Mouse (Mus musculus) forebrain, embryonic 15.5 days (tissue): ENCODE measurements around the gene Rims4. TPM values are rescaled to one million over a fixed set of nuclear protein-coding genes. Genes with fewer than 3 reads are reported as not detected.

Source experiments
- ATAC-seq: fragments of 200-750 bp; cut with Nextera tagmentation; replicated peaks from 2 replicates; pipeline ENCODE4 v1.8.0; 2017; ENCODE audit warnings: mild to moderate bottlenecking, moderate TSS enrichment, moderate library complexity
- H3K27ac ChIP-seq: fragments of 300-500 bp; sonication (generic); replicated peaks from 2 replicates; pipeline ENCODE4 v1.5.1; 2015; ENCODE audit warnings: mild to moderate bottlenecking, inconsistent platforms
- H3K27me3 ChIP-seq: fragments of 300-500 bp; sonication (generic); 2 replicates; pipeline ENCODE4 v1.6.1; 2015; ENCODE audit warnings: inconsistent platforms
- H3K36me3 ChIP-seq: fragments of 300-500 bp; sonication (generic); 2 replicates; pipeline ENCODE4 v1.6.1; 2015; ENCODE audit warnings: mild to moderate bottlenecking, inconsistent platforms
- H3K4me1 ChIP-seq: fragments of 300-500 bp; sonication (generic); 2 replicates; pipeline ENCODE4 v1.6.1; 2015; ENCODE audit warnings: inconsistent platforms
- H3K4me2 ChIP-seq: fragments of 300-500 bp; sonication (generic); replicated peaks from 2 replicates; pipeline ENCODE4 v1.6.1; 2015; ENCODE audit warnings: mild to moderate bottlenecking, inconsistent platforms
- H3K4me3 ChIP-seq: fragments of 300-500 bp; sonication (generic); 2 replicates; pipeline ENCODE4 v1.5.1; 2015; ENCODE audit warnings: mild to moderate bottlenecking, inconsistent platforms
- H3K9ac ChIP-seq: fragments of 300-500 bp; sonication (generic); replicated peaks from 2 replicates; pipeline ENCODE4 v1.6.1; 2015; ENCODE audit warnings: mild to moderate bottlenecking, inconsistent platforms
- H3K9me3 ChIP-seq: fragments of 300-500 bp; sonication (generic); 2 replicates; pipeline ENCODE4 v1.6.1; 2016; ENCODE audit warnings: inconsistent platforms
- WGBS: fragments of 180-500 bp; shearing (Covaris S2); methylation state at CpG from one replicate; pipeline ENCODE4 v1.1.7; 2015; ENCODE audit warnings: mixed read lengths; 5-methylcytosine and 5-hydroxymethylcytosine counted together
- polyA plus RNA-seq: library from polyadenylated mRNA; unstranded; fragments of >200 nt; fragmentation: Nextera tagmentation; extraction: Ambion mirVana; gene quantifications from 2 replicates; pipeline ENCODE4 v1.2.1, GENCODE M21; 2015

The Rims4 gene
- polyA plus RNA-seq, 1 experiment from 2014 or later: 7.7 TPM

GRCm38 (mm10) chr2:163928464-163929200, 10.1 kb upstream of the Rims4 start:
- Histone ChIP-seq H3K27ac (no peak overlapping the region), H3K4me3 (no peak overlapping the region), H3K9ac (no peak overlapping the region), H3K36me3 (no peaks in the 10 kb centered on the region), H3K4me1 (no peaks in the 10 kb centered on the region), H3K4me2 (no peak overlapping the region), H3K27me3 (no peaks in the 10 kb centered on the region), H3K9me3 (no peaks in the 10 kb centered on the region)
- 69% methylated on average over 7 of the region's 7 CpGs for WGBS
- no peak for ATAC-seq

- H3K4me2 ChIP-seq: no peak overlapping the region
- WGBS: 93% methylated on average over 10 of the region's 10 CpGs
- H3K27me3 ChIP-seq: peaks cover 2% of the 10 kb centered on the region; the same call in 1 of the 2 replicates
- no peaks in the 10 kb centered on the region for H3K9me3 ChIP-seq
- H3K4me1 ChIP-seq: no peaks in the 10 kb centered on the region
- H3K4me3 ChIP-seq: no peak overlapping the region
- H3K27ac ChIP-seq: no peak overlapping the region
- no peak overlapping the region for H3K9ac ChIP-seq
- no peaks in the 10 kb centered on the region for H3K36me3 ChIP-seq
- no peak for ATAC-seq
These were observed 6.6 kb upstream of the Rims4 start for GRCm38 (mm10) chr2:163925044-163925443.

DNA sequence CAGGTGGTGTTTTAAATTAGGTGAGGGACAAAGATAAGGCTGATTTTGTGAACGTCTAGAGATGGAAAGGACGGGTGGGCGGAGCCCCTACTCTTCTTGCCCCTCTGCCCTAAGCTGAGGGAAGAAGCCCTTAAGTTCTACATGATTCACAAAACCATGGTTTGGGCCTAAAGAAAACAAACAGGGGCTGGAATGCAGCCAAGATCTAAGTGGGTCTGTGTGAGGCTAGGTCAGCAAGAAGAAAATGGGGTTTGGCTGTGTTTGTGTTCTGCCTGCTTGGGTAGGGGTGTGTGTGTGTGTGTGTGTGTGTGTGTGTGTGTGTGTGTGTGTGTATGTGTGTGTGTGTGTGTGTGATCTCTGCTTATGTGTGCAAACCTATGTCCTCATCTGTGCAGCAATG, 6.0 kb upstream of the Rims4 start:
- Histone ChIP-seq H3K27me3 (peaks cover 7% of the 10 kb centered on the region), H3K4me2 (no peak overlapping the region), H3K4me1 (no peaks in the 10 kb centered on the region), H3K9me3 (no peaks in the 10 kb centered on the region), H3K27ac (no peak overlapping the region), H3K9ac (no peak overlapping the region), H3K4me3 (no peak overlapping the region), H3K36me3 (no peaks in the 10 kb centered on the region)
- no peak for ATAC-seq
- 71% methylated on average over 3 of the region's 3 CpGs for WGBS

GRCm38 (mm10) chr2:163923113-163923512, 4.6 kb upstream of the Rims4 start:
- Histone ChIP-seq H3K27me3 (peaks cover 13% of the 10 kb centered on the region), H3K9ac (no peak overlapping the region), H3K4me1 (peaks cover 8% of the 10 kb centered on the region), H3K4me3 (no peak overlapping the region), H3K27ac (no peak overlapping the region), H3K9me3 (no peaks in the 10 kb centered on the region), H3K4me2 (no peak overlapping the region), H3K36me3 (no peaks in the 10 kb centered on the region)
- 54% methylated on average over 9 of the region's 9 CpGs for WGBS
- ATAC-seq: no peak

GRCm38 (mm10) chr2:163919581-163919980, 1.1 kb upstream of the Rims4 start:
- H3K27me3 ChIP-seq: peaks cover 21% of the 10 kb centered on the region
- H3K27ac ChIP-seq: no peak overlapping the region
- H3K4me1 ChIP-seq: peaks cover 19% of the 10 kb centered on the region
- H3K9me3 ChIP-seq: no peaks in the 10 kb centered on the region
- H3K4me2 ChIP-seq: peak overlapping the region; percentile 80; the same call in 1 of the 2 replicates
- WGBS: 77% methylated on average over 3 of the region's 3 CpGs
- H3K4me3 ChIP-seq: 0 out of 2 replicates have a peak overlapping the region, but pooled peaks have one; percentile 76
- H3K36me3 ChIP-seq: no peaks in the 10 kb centered on the region
- no peak overlapping the region for H3K9ac ChIP-seq
- no peak for ATAC-seq

GRCm38 (mm10) chr2:163916703-163917102, 1.8 kb downstream of the Rims4 start:
- H3K9ac ChIP-seq: no peak overlapping the region
- WGBS: 84% methylated on average over 7 of the region's 7 CpGs
- H3K4me1 ChIP-seq: peaks cover 33% of the 10 kb centered on the region
- H3K27me3 ChIP-seq: peaks cover 21% of the 10 kb centered on the region
- H3K4me3 ChIP-seq: no peak overlapping the region
- no peaks in the 10 kb centered on the region for H3K9me3 ChIP-seq
- no peak for ATAC-seq
- no peaks in the 10 kb centered on the region for H3K36me3 ChIP-seq
- no peak overlapping the region for H3K27ac ChIP-seq
- H3K4me2 ChIP-seq: no peak overlapping the region

DNA sequence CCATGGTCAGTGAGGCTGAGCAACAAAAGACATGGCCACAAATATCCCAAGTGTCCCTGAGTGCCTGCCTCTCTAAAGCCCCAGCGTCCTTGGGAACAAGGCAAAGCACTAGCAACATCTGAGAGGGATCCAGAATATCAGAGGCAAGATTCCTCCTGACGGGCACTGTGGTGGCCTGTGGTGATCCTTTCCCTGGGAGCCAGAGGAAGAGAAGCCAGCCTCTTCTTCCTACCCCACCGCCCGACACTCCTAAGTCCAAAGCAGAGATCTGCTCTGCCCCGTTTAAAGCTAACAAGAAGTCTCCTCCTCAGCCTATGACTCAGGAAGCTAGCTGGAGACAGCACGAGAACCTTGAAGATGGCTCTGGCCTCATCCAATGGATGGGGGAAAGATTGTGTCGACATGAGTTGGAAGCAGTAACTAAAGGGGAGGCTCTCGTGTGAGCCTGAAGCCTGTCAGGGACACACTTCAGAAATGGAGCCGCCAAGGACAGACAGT, 3.1 kb downstream of the Rims4 start:
- H3K9ac ChIP-seq: no peak overlapping the region
- no peak overlapping the region for H3K27ac ChIP-seq
- no peak overlapping the region for H3K4me3 ChIP-seq
- H3K9me3 ChIP-seq: no peaks in the 10 kb centered on the region
- 72% methylated on average over 9 of the region's 9 CpGs for WGBS
- H3K27me3 ChIP-seq: peaks cover 21% of the 10 kb centered on the region
- H3K4me2 ChIP-seq: no peak overlapping the region
- peaks cover 34% of the 10 kb centered on the region for H3K4me1 ChIP-seq
- H3K36me3 ChIP-seq: no peaks in the 10 kb centered on the region
- no peak for ATAC-seq

DNA sequence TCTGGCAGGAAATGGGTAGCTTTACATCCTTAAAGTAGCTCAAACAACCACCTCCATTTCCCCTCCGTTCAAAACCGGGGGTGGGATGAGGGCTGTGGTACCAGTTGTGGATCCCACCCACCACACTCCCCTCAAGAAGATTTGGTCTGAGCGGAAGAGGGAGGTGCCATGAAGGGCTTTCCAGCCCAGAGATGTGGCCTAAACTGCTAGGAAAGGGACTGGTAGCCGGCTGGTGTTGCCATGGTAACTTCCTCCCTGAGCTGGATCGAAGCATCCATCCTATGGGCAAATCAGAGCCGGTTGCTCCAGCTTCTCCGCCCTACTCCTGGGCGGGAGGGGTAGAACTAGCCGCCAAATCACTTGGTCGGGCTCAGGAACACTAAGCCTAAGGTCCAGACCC, 4.4 kb downstream of the Rims4 start:
- ATAC-seq: peak; percentile 73
- Histone ChIP-seq H3K4me1 (peaks cover 31% of the 10 kb centered on the region), H3K27ac (peak overlapping the region; percentile 61), H3K36me3 (no peaks in the 10 kb centered on the region), H3K4me2 (peak overlapping the region; percentile 37), H3K4me3 (peak overlapping the region; percentile 13), H3K27me3 (peaks cover 10% of the 10 kb centered on the region; the same call in 1 of the 2 replicates), H3K9ac (0 out of 2 replicates have a peak overlapping the region, but pooled peaks have one; percentile 20), H3K9me3 (no peaks in the 10 kb centered on the region)
- WGBS: 2% methylated on average over 10 of the region's 10 CpGs

- Histone ChIP-seq H3K4me2 (peak overlapping the region; percentile 37), H3K4me1 (peaks cover 29% of the 10 kb centered on the region), H3K27ac (peak overlapping the region; percentile 61), H3K9ac (no peak overlapping the region), H3K9me3 (no peaks in the 10 kb centered on the region), H3K4me3 (peak overlapping the region; percentile 13; the same call in 1 of the 2 replicates), H3K36me3 (no peaks in the 10 kb centered on the region), H3K27me3 (peaks cover 8% of the 10 kb centered on the region; the same call in 1 of the 2 replicates)
- no peak for ATAC-seq
- WGBS: 38% methylated on average over 7 of the region's 7 CpGs
These were observed 4.8 kb downstream of the Rims4 start for GRCm38 (mm10) chr2:163913704-163914103.

- Histone ChIP-seq H3K27ac (no peak overlapping the region), H3K4me2 (no peak overlapping the region), H3K4me1 (peaks cover 18% of the 10 kb centered on the region), H3K9ac (no peak overlapping the region), H3K27me3 (no peaks in the 10 kb centered on the region; the same call in 1 of the 2 replicates), H3K4me3 (no peak overlapping the region), H3K36me3 (no peaks in the 10 kb centered on the region), H3K9me3 (no peaks in the 10 kb centered on the region)
- ATAC-seq: no peak; the same call in 1 of the 2 replicates
- WGBS: 56% methylated on average over 14 of the region's 14 CpGs
These were observed 6.5 kb downstream of the Rims4 start for GRCm38 (mm10) chr2:163911826-163912444.

DNA sequence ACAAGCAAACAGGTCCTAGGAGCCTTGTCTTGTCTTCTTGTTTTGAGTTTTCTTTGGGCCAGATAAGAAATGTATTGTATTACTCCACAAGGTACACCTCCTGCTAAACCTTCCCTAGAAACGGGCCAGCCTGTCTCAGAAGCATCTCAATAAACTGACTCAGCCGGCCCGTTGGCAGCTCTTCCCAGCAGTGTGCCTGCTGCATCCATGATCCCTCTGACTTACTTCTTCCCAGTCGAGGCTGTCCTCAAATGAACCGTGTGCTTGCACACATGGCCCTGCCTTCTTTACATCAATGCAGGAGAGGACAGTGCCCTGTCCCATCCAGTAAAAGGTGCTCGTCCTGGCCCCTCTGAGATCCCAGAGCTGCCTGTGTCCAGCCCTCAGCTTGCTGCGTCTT, 8.9 kb downstream of the Rims4 start:
- Histone ChIP-seq H3K27ac (no peak overlapping the region), H3K27me3 (no peaks in the 10 kb centered on the region), H3K9ac (no peak overlapping the region), H3K4me3 (no peak overlapping the region), H3K36me3 (no peaks in the 10 kb centered on the region), H3K9me3 (no peaks in the 10 kb centered on the region), H3K4me2 (no peak overlapping the region), H3K4me1 (peaks cover 16% of the 10 kb centered on the region)
- no peak for ATAC-seq
- WGBS: 82% methylated on average over 7 of the region's 7 CpGs

DNA sequence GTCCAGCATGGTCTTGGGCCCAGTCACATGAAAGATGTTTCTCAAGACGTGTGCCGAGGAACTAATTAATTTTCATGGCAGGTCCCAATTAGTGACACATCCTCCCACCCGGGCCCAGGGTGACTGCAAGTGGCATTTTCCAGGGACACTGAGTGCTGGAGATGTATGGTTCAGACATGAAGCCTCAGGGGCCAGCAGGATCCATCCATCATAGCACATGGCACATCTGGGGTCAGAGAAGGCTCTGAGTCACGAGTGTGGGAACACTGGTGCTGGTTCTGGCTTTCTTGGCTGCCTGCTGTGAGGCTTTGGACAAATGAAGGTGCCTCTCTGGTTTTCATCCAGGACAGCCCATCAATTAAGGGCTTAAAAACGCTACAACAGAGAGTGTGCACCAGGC, 11.4 kb downstream of the Rims4 start:
- whole genome bisulfite sequencing: 57% methylated on average over 5 of the region's 5 CpGs
- Histone ChIP-seq H3K27me3 (no peaks in the 10 kb centered on the region), H3K9ac (no peak overlapping the region), H3K36me3 (no peaks in the 10 kb centered on the region), H3K9me3 (no peaks in the 10 kb centered on the region), H3K4me1 (peaks cover 4% of the 10 kb centered on the region), H3K4me2 (no peak overlapping the region), H3K27ac (no peak overlapping the region), H3K4me3 (no peak overlapping the region)
- no peak for ATAC-seq
